Mouse (Mus musculus) intestine, embryonic 14.5 days (tissue): ENCODE data around the gene Lrmda. TPM values are rescaled to one million over a fixed set of nuclear protein-coding genes. Genes with fewer than 3 reads are reported as not detected.

Experiments used
- ATAC-seq: fragments of 200-750 bp; cut with Nextera tagmentation; replicated peaks from 2 replicates; pipeline ENCODE4 v1.8.0; 2017; ENCODE audit warnings: low read depth, moderate number of reproducible peaks, moderate TSS enrichment, moderate library complexity; ENCODE audit not compliant: low FRiP score, low TSS enrichment
- DNase-seq: peaks from one replicate; pipeline ENCODE4 v3.0.0-alpha.2; 2018; ENCODE audit warnings: low spot score
- H3K27ac ChIP-seq: fragments of 300-500 bp; sonication (generic); 2 replicates; pipeline ENCODE4 v1.5.1; 2014; ENCODE audit warnings: low read depth, mild to moderate bottlenecking, control low read depth
- H3K27me3 ChIP-seq: fragments of 300-500 bp; sonication (generic); replicated peaks from 2 replicates; pipeline ENCODE4 v1.6.1; 2014; ENCODE audit warnings: low read length, control low read depth; ENCODE audit not compliant: control insufficient read depth, insufficient read depth
- H3K36me3 ChIP-seq: fragments of 300-500 bp; sonication (generic); 2 replicates; pipeline ENCODE4 v1.6.1; 2014; ENCODE audit warnings: low read length, control low read depth; ENCODE audit not compliant: control insufficient read depth, insufficient read depth
- H3K4me1 ChIP-seq: fragments of 300-500 bp; sonication (generic); replicated peaks from 2 replicates; pipeline ENCODE4 v1.6.1; 2014; ENCODE audit warnings: low read length, control low read depth, mixed read lengths; ENCODE audit not compliant: control insufficient read depth, insufficient read depth
- H3K4me2 ChIP-seq: fragments of 300-500 bp; sonication (generic); 2 replicates; pipeline ENCODE4 v1.6.1; 2014; ENCODE audit warnings: low read length
- H3K4me3 ChIP-seq: fragments of 300-500 bp; sonication (generic); 2 replicates; pipeline ENCODE4 v1.5.1; 2014; ENCODE audit warnings: low read depth, low read length, control low read depth, mixed read lengths
- H3K9ac ChIP-seq: fragments of 300-500 bp; sonication (generic); 2 replicates; pipeline ENCODE4 v1.6.1; 2014; ENCODE audit warnings: mild to moderate bottlenecking, low read length
- H3K9me3 ChIP-seq: fragments of 300-500 bp; sonication (generic); 2 replicates; pipeline ENCODE4 v1.6.1; 2016; ENCODE audit warnings: low read length, control low read depth; ENCODE audit not compliant: control insufficient read depth
- WGBS: fragments of 180-500 bp; shearing (Covaris S2); extraction: QIAGEN DNeasy Blood & Tissue Kit; methylation state at CpG from one replicate; pipeline ENCODE4 v1.1.7; 2014; 5-methylcytosine and 5-hydroxymethylcytosine counted together
- polyA plus RNA-seq: library from polyadenylated mRNA; unstranded; fragments of >200 nt; fragmentation: Nextera tagmentation; extraction: Ambion mirVana; gene quantifications from 2 replicates; pipeline ENCODE4 v1.2.1, GENCODE M21; 2014

Gene Lrmda
- polyA plus RNA-seq = 0.63 and 0.70 TPM in 2 replicates

- Histone ChIP-seq H3K4me3 (peak within 1 kb of the TSS; percentile 35), H3K9me3 (no peaks in the 10 kb centered on the region), H3K4me2 (peak within 1 kb of the TSS; percentile 77), H3K4me1 (peaks cover 3% of the 10 kb centered on the region; the same call in 1 of the 2 replicates), H3K9ac (peak within 1 kb of the TSS; percentile 51), H3K27ac (no peak within 1 kb of the TSS), H3K27me3 (no peaks in the 10 kb centered on the region), H3K36me3 (no peaks in the 10 kb centered on the region)
- DNase-seq (peak; percentile 74), ATAC-seq (peak; percentile 83)
- 4% methylated on average over 33 of the region's 33 CpGs for WGBS
Measured at GRCm38 (mm10) chr14:22019252-22019948, at the start of gene Lrmda. Gene Lrmda (plus strand): TSS chr14:22019712.

DNA sequence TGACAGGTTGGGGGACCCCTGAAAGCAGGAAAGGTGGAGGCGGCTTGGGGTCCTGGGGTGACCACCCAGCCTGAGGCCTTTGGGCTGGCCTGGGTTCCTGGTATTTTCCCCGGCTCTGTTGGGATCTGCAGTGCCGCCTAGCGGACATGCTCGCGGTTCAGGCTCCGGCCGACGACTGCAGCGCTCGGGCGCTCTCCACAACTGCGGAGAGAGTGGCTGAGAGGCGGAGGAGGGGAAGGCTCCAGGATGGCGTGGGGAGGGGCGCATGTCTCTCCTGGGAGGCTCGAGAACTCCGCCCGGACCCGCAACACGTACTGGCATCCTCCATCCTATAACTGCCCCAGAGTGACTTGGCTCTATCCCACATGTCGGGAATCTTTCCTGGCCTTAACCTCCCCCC lies 38.0 kb upstream of the Lrmda start:
- ATAC-seq (peak; percentile 71), DNase-seq (peak; percentile 94)
- no peak overlapping the region for H3K4me3 ChIP-seq
- H3K4me2 ChIP-seq = peak overlapping the region; percentile 71
- H3K36me3 ChIP-seq = peaks cover 18% of the 10 kb centered on the region
- H3K9me3 ChIP-seq = peaks cover 3% of the 10 kb centered on the region; the same call in 1 of the 2 replicates
- H3K27ac ChIP-seq = peak overlapping the region; percentile 83
- peaks cover 9% of the 10 kb centered on the region; the same call in 1 of the 2 replicates for H3K4me1 ChIP-seq
- no peaks in the 10 kb centered on the region for H3K27me3 ChIP-seq
- no peak overlapping the region for H3K9ac ChIP-seq
- 2% methylated on average over 22 of the region's 22 CpGs for WGBS

GRCm38 (mm10) chr14:21982096-21982591 lies 37.4 kb upstream of the Lrmda start:
- DNase-seq = peak; percentile 85
- 38% methylated on average over 14 of the region's 14 CpGs for WGBS
- Histone ChIP-seq H3K4me3 (peak overlapping the region; percentile 58), H3K27me3 (no peaks in the 10 kb centered on the region), H3K4me2 (peak overlapping the region; percentile 71), H3K27ac (peak overlapping the region; percentile 83), H3K9me3 (no peaks in the 10 kb centered on the region), H3K36me3 (peaks cover 18% of the 10 kb centered on the region), H3K4me1 (peaks cover 9% of the 10 kb centered on the region; the same call in 1 of the 2 replicates), H3K9ac (peak overlapping the region; percentile 82)
- no peak for ATAC-seq

GRCm38 (mm10) chr14:21982592-21983310 lies 36.8 kb upstream of the Lrmda start:
- H3K4me2 ChIP-seq = peak overlapping the region; percentile 71
- H3K9me3 ChIP-seq = no peaks in the 10 kb centered on the region
- peak; percentile 90 for DNase-seq
- ATAC-seq = peak; percentile 12; the same call in 1 of the 2 replicates
- peaks cover 18% of the 10 kb centered on the region for H3K36me3 ChIP-seq
- WGBS = 10% methylated on average over 38 of the region's 38 CpGs
- peaks cover 9% of the 10 kb centered on the region; the same call in 1 of the 2 replicates for H3K4me1 ChIP-seq
- H3K27ac ChIP-seq = peak overlapping the region; percentile 83
- H3K9ac ChIP-seq = peak overlapping the region; percentile 82
- no peaks in the 10 kb centered on the region for H3K27me3 ChIP-seq
- peak overlapping the region; percentile 58 for H3K4me3 ChIP-seq

DNA sequence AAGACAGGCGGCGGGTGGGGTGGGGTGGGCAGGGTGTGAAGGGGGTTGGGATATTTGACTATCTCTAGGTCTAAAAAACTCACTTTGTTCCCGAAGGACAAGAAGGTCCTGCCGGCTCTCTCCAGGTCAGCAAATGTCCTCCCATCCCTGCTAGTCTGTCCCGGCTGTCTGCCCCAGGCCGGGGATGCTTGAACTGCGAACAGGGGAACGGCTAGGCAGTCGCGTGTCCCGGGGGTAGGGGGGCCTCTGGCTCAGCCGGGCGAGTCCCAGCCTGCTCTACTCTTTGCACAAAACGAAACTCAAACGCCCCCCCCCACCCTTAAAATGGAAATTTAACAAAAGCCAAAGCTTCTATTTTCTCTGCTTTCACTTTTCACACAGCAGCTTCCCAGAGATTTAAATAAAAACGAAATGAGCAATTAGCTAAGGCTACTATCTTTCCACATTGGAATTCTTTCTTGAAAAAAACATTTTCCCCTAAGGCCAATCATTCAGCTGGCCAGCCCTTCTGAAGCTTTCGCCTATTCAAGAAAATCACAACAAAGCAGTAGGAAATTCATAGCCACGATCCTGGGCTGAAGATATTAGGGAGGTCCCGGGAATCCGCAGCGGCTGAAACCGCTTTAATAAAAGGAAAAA lies 36.1 kb upstream of the Lrmda start:
- peaks cover 18% of the 10 kb centered on the region for H3K36me3 ChIP-seq

GRCm38 (mm10) chr14:21983950-21984730 lies 35.4 kb upstream of the Lrmda start:
- H3K9me3 ChIP-seq = no peaks in the 10 kb centered on the region
- H3K4me2 ChIP-seq = peak overlapping the region; percentile 71
- DNase-seq (no peak), ATAC-seq (no peak)
- H3K36me3 ChIP-seq = peaks cover 18% of the 10 kb centered on the region
- peaks cover 9% of the 10 kb centered on the region for H3K4me1 ChIP-seq
- no peaks in the 10 kb centered on the region for H3K27me3 ChIP-seq
- peak overlapping the region; percentile 98 for H3K9ac ChIP-seq
- H3K4me3 ChIP-seq = peak overlapping the region; percentile 58
- peak overlapping the region; percentile 100 for H3K27ac ChIP-seq
- WGBS = 9% methylated on average over 18 of the region's 18 CpGs

More for the DNA sequence above, 36.1 kb upstream of the Lrmda start:
- Histone ChIP-seq H3K4me1 (peaks cover 9% of the 10 kb centered on the region; the same call in 1 of the 2 replicates), H3K27ac (peak overlapping the region; percentile 83), H3K4me2 (peak overlapping the region; percentile 71), H3K4me3 (peak overlapping the region; percentile 58), H3K9me3 (no peaks in the 10 kb centered on the region), H3K9ac (peak overlapping the region; percentile 82), H3K27me3 (no peaks in the 10 kb centered on the region)
- ATAC-seq = no peak
- DNase-seq = no peak
- WGBS = 3% methylated on average over 22 of the region's 22 CpGs

- Histone ChIP-seq H3K27ac (peak overlapping the region; percentile 100), H3K4me2 (peak overlapping the region; percentile 71), H3K4me3 (peak overlapping the region; percentile 58), H3K9ac (peak overlapping the region; percentile 98), H3K9me3 (no peaks in the 10 kb centered on the region), H3K4me1 (peaks cover 9% of the 10 kb centered on the region), H3K27me3 (no peaks in the 10 kb centered on the region), H3K36me3 (peaks cover 18% of the 10 kb centered on the region)
- peak; percentile 83 for DNase-seq
- 1% methylated on average over 49 of the region's 49 CpGs for WGBS
- ATAC-seq = no peak
Measured at GRCm38 (mm10) chr14:21984757-21985425, 34.6 kb upstream of the Lrmda start.
